In genomic region chr11:45456724-45457123, GRCm38 (mm10) we compare ENCODE assay signal across 24 mouse cellular contexts.
A peak's percentile ranks its signal among the peaks of the same experiment; 100 is the strongest.
DNase-seq lines count a peak whose midpoint lies in the region; ATAC-seq and TF ChIP-seq lines count a peak whose summit lies in the region.
"Had no signal": no experiment of that assay in that cellular context is flagged by ENCODE, and none has a peak within 500 bp of the region (broad histone marks: within the 10 kb centered on the region; RNA-seq: fewer than 3 reads in every experiment).

No protein-coding gene starts in this region.

- no peaks in the 10 kb centered on the region for H3K27me3 ChIP-seq in kidney, embryonic 15.5 days
- peaks cover 13% of the 10 kb centered on the region; the same call in 1 of the 2 replicates for H3K27me3 ChIP-seq in limb, embryonic 12.5 days
- no peaks in the 10 kb centered on the region for H3K27me3 ChIP-seq in limb, embryonic 10.5 days (ENCODE audit: low read depth, poor library complexity, severe bottlenecking)
- no peaks in the 10 kb centered on the region; the same call in 1 of the 2 replicates for H3K27me3 ChIP-seq in limb, embryonic 14.5 days (ENCODE audit: control insufficient read depth, insufficient read depth, low read length)
- H3K27me3 ChIP-seq: forebrain, embryonic 13.5 days; heart, embryonic 13.5 days had no signal

- WGBS in kidney, embryonic 15.5 days, result 26% methylated on average over 3 of the region's 3 CpGs
- WGBS in limb, embryonic 12.5 days, result 3% methylated on average over 3 of the region's 3 CpGs
- WGBS in limb, embryonic 10.5 days, result 31% methylated on average over 3 of the region's 3 CpGs
- WGBS in limb, embryonic 14.5 days, result 11% methylated on average over 3 of the region's 3 CpGs

- H3K4me1 ChIP-seq in kidney, embryonic 15.5 days, result peaks cover 19% of the 10 kb centered on the region
- peaks cover 27% of the 10 kb centered on the region for H3K4me1 ChIP-seq in limb, embryonic 12.5 days (replicated peaks)
- H3K4me1 ChIP-seq in limb, embryonic 10.5 days, result peaks cover 43% of the 10 kb centered on the region
- peaks cover 17% of the 10 kb centered on the region for H3K4me1 ChIP-seq in limb, embryonic 14.5 days (ENCODE audit: control insufficient read depth, insufficient read depth, low read length)

- ATAC-seq in kidney, embryonic 15.5 days (replicated peaks; ENCODE audit: low FRiP score), result no peak
- ATAC-seq in limb, embryonic 12.5 days (ENCODE audit: insufficient number of reproducible peaks, insufficient read depth, low FRiP score, low TSS enrichment, low read depth), result peak; percentile 59; the same call in 1 of the 2 replicates
- no peak for ATAC-seq in limb, embryonic 14.5 days (ENCODE audit: low FRiP score, low read depth)
- ATAC-seq in frontal cortex, adult (ENCODE audit: low TSS enrichment), result no peak
- ATAC-seq: CD4-positive, CD25-positive, alpha-beta regulatory T cell, adult 4 months; forebrain, embryonic 13.5 days; forebrain, embryonic 16.5 days; hindbrain, postnatal 0 days had no signal

- H3K27ac ChIP-seq in kidney, embryonic 15.5 days, result peak overlapping the region; percentile 58
- no peak overlapping the region; the same call in 1 of the 2 replicates for H3K27ac ChIP-seq in limb, embryonic 12.5 days
- H3K27ac ChIP-seq in limb, embryonic 10.5 days, result no peak overlapping the region
- no peak overlapping the region for H3K27ac ChIP-seq in limb, embryonic 14.5 days (replicated peaks; ENCODE audit: low read depth, low read length)
- H3K27ac ChIP-seq: forebrain, embryonic 10.5 days; forebrain, embryonic 13.5 days; heart, embryonic 10.5 days; heart, embryonic 13.5 days; hindbrain, embryonic 14.5 days; hindbrain, postnatal 0 days had no signal

- H3K4me3 ChIP-seq in kidney, embryonic 15.5 days (replicated peaks), result no peak overlapping the region
- no peak overlapping the region for H3K4me3 ChIP-seq in limb, embryonic 12.5 days (replicated peaks)
- no peak overlapping the region for H3K4me3 ChIP-seq in limb, embryonic 10.5 days
- no peak overlapping the region for H3K4me3 ChIP-seq in limb, embryonic 14.5 days (replicated peaks; ENCODE audit: low read length)
- H3K4me3 ChIP-seq: forebrain, embryonic 10.5 days; forebrain, embryonic 13.5 days; heart, embryonic 10.5 days; heart, embryonic 13.5 days had no signal

- no peak for DNase-seq in kidney, postnatal 14 days
- DNase-seq in limb, embryonic 10.5 days (ENCODE audit: low spot score), result no peak
- DNase-seq in limb, embryonic 14.5 days (ENCODE audit: low spot score), result peak; percentile 50
- DNase-seq: adrenal gland, adult 2 months; adrenal gland, postnatal 14 days; cerebellum, adult 11 months; cerebellum, adult 2 months; cerebellum, adult 9-11 months; cerebellum, postnatal 25 days; gastrocnemius, postnatal 25 days; heart, adult 18-20 months; heart, postnatal 14 days; heart, postnatal 4 days had no signal

- H3K4me2 ChIP-seq in kidney, embryonic 15.5 days, result no peak overlapping the region
- H3K4me2 ChIP-seq in limb, embryonic 12.5 days, result no peak overlapping the region
- H3K4me2 ChIP-seq in limb, embryonic 14.5 days (replicated peaks; ENCODE audit: low read depth, low read length, severe bottlenecking), result no peak overlapping the region
- H3K4me2 ChIP-seq: forebrain, embryonic 13.5 days; heart, embryonic 13.5 days; hindbrain, embryonic 14.5 days had no signal

- no peaks in the 10 kb centered on the region for H3K9me3 ChIP-seq in kidney, embryonic 15.5 days (replicated peaks)
- H3K9me3 ChIP-seq in limb, embryonic 12.5 days, result no peaks in the 10 kb centered on the region
- no peaks in the 10 kb centered on the region for H3K9me3 ChIP-seq in limb, embryonic 10.5 days (replicated peaks)
- no peaks in the 10 kb centered on the region for H3K9me3 ChIP-seq in limb, embryonic 14.5 days (ENCODE audit: control insufficient read depth, low read length)
- H3K9me3 ChIP-seq: forebrain, embryonic 10.5 days; forebrain, embryonic 13.5 days; heart, embryonic 10.5 days; heart, embryonic 13.5 days had no signal

- no peak overlapping the region for H3K9ac ChIP-seq in kidney, embryonic 15.5 days
- no peak overlapping the region for H3K9ac ChIP-seq in limb, embryonic 12.5 days (replicated peaks)
- no peak overlapping the region for H3K9ac ChIP-seq in limb, embryonic 14.5 days (ENCODE audit: low read depth, low read length, severe bottlenecking)
- H3K9ac ChIP-seq: forebrain, embryonic 13.5 days; heart, embryonic 13.5 days; hindbrain, embryonic 14.5 days had no signal

- no peaks in the 10 kb centered on the region for H3K36me3 ChIP-seq in kidney, embryonic 15.5 days
- H3K36me3 ChIP-seq in limb, embryonic 12.5 days, result no peaks in the 10 kb centered on the region
- no peaks in the 10 kb centered on the region for H3K36me3 ChIP-seq in limb, embryonic 10.5 days
- no peaks in the 10 kb centered on the region for H3K36me3 ChIP-seq in limb, embryonic 14.5 days (ENCODE audit: control insufficient read depth, insufficient read depth, low read length)
- H3K36me3 ChIP-seq: forebrain, embryonic 10.5 days; heart, embryonic 10.5 days; heart, embryonic 13.5 days had no signal

- no peak for TF ChIP-seq POLR2A in limb, embryonic 14.5 days (IDR thresholded peaks at IDR 0.05; ENCODE audit: borderline replicate concordance, extremely low read depth, insufficient read depth, insufficient read length)
